Mouse (Mus musculus): ENCODE measurements at regions not wholly inside any gene's neighbourhood (a gene's known extent, or its start where the extent isn't known, plus 50 kb on each side); places are given as distances from the start of the nearest gene placed in this dataset.

- TF ChIP-seq EP300 (IDR thresholded peaks at IDR 0.05) (no peak), CTCF (IDR thresholded peaks at IDR 0.05) (no peak)
Measured at GRCm38 (mm10) chr8:12077896-12078295, 200.7 kb upstream of the A230072I06Rik start.
